Mouse (Mus musculus) heart, postnatal 10 days (tissue): ENCODE measurements around the gene Twistnb. TPM values are rescaled to one million over a fixed set of nuclear protein-coding genes. Genes with fewer than 3 reads are reported as not detected.

Experiments
- DNase-seq, 2 experiments: peaks; one replicate each; pipeline ENCODE4 v3.0.0; 2021
- intact Hi-C: fragments of 180-260 bp; cut with DNase I; formaldehyde crosslinking; loops from one replicate; pipeline ENCODE4 v1.15.1; 2025
- total RNA-seq, 2 experiments: library from RNA; stranded (reverse); gene quantifications; 2 replicates each; pipeline ENCODE4 v1.2.3; 2021

Twistnb gene
- total RNA-seq: 10 to 100 TPM; 11.1 to 12.4 TPM

DNA sequence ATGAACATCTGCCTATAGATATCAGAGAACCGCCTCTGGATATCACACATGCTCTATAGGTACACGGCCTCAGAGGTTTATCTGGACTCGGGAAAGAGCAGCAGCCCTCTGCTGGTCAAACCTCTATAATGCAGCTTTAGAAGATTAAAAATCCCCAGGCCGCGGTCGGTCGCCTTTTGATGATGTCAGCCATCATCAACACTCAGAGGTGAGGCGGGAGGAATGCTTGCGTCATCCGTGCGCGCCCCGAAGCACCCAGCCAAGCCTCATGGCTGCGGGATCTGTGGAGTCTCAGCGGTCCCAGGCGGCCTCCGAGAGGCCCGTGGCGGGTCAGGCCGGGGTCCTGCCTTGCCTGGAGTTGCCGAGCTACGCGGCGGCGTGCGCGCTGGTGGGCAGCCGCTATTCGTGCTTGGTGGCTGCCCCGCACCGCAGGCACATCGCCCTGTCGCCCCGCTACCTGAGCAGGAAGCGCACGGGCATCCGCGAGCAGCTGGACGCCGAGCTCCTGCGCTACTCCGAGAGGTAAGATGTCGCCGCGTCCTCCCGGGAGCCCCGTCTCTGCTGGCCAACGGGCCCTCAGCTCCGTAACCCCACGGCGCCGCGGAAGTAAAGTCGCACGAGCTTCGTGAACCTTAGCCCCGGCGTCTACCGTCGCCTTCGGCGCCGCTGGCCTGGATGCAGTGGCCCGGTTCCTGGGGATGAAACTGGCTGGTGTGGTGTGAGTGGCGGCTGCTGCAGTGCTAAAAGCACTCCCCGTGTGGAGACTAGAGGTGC, at the start of gene Twistnb:
Gene Twistnb, plus strand, starts transcription at position 249 of the 774 bp plus-strand sequence.
- intact Hi-C loops: loop anchor here (5.0 kb wide), 3 partner anchors 127 to 517 kb away; no protein-coding TSS in a partner anchor
- DNase-seq: peak; percentile 97 to 99

DNA sequence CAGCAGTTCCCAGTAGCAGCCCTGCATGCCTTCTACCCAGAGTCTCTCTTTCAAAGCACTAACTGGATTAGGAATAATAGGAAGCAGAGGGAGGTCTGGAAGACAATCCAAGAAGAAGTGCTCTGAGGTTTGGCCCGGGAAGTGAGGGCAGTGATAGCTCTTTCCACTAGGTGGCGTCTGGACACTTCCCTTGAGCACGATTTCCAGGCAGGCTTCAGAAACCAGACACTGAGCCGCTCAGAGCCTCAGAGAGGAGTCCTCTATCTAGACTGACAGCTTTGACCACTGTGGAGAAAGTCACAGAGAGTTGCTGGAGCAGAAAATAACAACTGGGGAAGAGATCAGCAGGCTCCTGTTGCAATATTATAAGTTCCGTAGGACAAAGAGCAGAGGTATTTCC, 40.6 kb upstream of the Twistnb start:
- peak; percentile 74 to 81 for DNase-seq
- intact Hi-C loops: loop anchor here (1.0 to 5.0 kb wide), 4 partner anchors 22 to 1803 kb away; no protein-coding TSS in a partner anchor

- DNase-seq: peak in 1 of 2 experiments; percentile 10
- intact Hi-C loops: no loop called here
Observed at GRCm38 (mm10) chr12:33390844-33391560, 38.4 kb upstream of the Twistnb start.

DNA sequence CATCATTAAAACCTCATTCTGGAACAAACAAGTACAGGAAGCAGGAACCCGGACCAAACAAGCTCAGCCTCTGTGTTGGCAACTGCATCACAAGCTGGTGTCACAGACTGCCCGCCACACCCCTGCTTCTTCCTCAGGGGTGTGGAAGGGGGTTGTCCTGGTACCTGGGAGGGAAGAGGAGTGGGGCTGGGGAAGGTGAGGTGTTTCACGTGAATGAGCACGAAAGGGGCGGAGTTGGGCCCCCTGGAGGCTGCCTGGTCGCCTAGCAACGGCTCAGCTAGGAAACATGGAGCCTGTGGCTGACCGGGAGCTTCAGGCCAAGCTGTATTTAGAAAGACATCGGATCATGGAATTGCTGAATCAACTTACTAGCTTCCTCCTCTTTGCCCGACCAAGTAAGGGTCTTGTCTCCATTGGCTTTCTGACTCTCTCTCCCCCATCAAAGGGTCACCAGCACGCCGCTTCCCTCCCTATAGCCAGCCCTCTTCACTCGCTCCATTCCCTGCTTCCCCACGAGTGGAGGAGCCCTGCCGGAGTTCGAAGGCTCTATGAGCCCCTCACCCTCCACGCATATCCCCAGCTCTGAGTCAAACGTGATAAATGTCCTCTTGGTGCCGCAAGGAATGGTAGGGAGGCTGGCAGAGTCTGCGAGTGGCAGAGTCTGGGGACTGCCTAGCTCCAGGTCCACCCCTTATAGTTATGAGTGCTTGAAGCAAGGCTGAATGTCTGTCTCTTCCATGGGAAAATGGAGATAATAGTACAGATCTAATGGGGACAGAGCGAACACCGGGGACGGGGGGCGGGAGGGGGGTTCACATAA, 34.4 kb upstream of the Twistnb start, which contains the start of gene Efcab10:
Gene Efcab10, plus strand, starts transcription at position 51 of the 820 bp plus-strand sequence.
- intact Hi-C loops: no loop called here
- DNase-seq: no peak

DNA sequence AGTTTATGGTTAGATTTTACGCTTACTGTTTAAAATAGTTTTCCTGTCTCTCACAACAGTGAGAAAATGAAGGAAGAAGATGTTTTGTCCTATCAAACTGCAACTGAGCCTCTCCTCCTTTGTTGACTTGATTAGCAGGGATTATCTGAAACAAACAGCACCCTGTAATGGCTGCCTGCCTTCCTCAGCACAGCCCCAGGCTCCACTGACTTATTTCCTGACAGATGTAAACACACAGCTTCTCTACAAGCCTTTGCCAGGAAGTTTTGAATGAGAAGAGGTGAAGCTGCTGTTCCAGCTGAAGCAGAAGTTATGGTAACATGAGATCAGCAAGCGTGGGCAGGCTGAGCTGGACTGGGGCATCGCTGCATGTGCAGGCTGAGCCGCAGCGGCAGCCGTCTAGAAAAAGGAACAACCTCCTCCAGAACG, 26.2 kb upstream of the Twistnb start:
- DNase-seq: no peak
- intact Hi-C loops: no loop called here

DNA sequence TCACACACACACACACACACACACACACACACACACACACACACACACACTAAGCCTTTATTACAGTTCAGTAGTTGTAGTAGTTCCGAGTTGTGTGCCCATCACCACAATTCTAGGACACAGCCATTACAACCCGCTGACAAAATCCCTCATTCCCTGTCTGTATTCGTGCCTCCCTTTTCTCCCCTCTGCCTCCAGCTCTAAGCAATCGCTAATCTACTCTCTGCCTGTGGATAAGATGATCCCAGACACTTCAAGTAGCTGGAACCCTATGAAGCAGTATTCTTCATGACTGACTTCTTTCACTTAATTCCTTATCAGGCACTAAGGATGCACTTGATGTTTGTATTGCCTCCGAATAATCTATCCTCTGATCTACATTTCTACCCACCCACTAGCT, 24.4 kb upstream of the Twistnb start:
- intact Hi-C loops: no loop called here

DNA sequence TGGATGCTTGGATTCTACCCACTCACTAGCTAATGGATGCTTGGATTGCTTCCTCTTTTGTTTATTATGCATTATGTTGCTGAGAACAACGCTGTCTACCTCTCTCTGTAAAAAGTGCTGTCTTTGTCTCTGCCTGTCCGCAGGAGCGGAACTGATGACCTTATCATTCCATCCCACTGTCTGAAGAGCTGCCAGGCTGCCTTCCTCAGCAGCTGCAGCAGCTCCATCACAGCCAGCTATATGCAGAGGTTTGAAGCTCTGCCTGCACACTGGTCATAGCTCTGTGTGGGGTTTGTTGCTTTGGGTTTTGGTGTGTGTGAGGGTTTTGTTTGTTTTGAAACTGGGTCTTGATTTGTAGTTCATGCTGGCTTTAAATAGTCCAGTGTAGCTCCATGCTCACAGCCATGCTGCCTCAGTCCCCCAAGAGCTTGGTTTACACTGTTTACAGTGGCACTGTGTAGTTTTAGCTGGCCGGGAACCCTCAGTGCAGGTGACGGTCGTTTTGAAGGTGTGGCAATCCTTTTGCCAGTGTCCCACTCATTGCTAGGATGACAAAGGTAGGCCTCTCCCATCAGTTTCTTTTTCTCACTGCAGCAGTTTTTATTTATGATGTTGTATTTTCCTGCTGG, 23.9 kb upstream of the Twistnb start:
- intact Hi-C loops: no loop called here
- no peak for DNase-seq

More for the DNA sequence above, 24.4 kb upstream of the Twistnb start:
- DNase-seq: no peak

- intact Hi-C loops: loop anchor here (2.0 kb wide), 1 partner anchor 23 kb away; no protein-coding TSS in a partner anchor
- DNase-seq: no peak
Observed at GRCm38 (mm10) chr12:33411580-33412151, 17.8 kb upstream of the Twistnb start.

- intact Hi-C loops: loop anchor here (1.0 kb wide), 1 partner anchor 35 kb away; no protein-coding TSS in a partner anchor
- DNase-seq: peak; percentile 34 to 51
Observed at GRCm38 (mm10) chr12:33424329-33424728, 5.1 kb upstream of the Twistnb start.

DNA sequence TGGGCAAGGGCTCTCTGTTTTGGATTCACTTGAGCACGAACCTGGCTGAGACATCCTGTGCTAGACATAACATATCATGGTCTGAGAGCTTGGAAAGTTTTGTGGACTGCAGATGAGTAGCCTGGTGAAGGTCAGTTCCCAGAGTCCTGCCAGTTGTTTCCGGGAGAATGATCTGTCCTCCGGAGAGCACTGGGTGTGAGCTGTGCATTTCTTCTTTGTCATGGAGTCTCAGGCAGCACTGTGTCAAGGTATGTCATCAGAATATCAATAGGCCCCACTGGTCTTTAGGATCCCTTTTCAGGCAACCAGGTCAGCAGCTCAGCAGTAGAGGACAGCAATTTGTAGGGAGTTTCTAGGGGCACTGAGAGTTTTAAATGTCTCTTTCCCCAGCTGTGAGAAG, 2.1 kb upstream of the Twistnb start:
- DNase-seq: no peak
- intact Hi-C loops: loop anchor here (5.0 kb wide), 3 partner anchors 125 to 515 kb away; no protein-coding TSS in a partner anchor

GRCm38 (mm10) chr12:33427726-33428125, 1.7 kb upstream of the Twistnb start:
- intact Hi-C loops: loop anchor here (5.0 kb wide), 3 partner anchors 125 to 515 kb away; no protein-coding TSS in a partner anchor
- DNase-seq: no peak

DNA sequence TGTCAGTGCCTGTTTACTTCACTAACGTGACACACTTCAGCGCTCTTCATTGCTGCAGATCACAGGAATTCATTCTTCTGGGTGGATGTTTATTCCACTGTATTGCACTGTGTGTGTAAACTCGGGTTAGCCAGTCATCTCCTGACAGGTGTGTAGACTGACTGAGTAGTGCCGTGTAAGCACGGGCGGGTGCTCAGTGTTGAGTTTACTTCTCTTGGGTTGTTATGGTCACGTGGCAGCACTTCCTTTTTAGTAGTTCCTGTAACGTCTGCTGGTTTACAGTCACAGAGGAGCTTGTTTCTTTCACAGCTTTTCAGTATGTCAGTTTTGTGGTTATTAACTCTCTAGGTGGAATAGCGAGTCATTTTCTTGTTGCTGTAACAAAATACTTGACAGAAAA, 4.4 kb downstream of the Twistnb start:
- intact Hi-C loops: no loop called here
- peak in 1 of 2 experiments; percentile 12 for DNase-seq

DNA sequence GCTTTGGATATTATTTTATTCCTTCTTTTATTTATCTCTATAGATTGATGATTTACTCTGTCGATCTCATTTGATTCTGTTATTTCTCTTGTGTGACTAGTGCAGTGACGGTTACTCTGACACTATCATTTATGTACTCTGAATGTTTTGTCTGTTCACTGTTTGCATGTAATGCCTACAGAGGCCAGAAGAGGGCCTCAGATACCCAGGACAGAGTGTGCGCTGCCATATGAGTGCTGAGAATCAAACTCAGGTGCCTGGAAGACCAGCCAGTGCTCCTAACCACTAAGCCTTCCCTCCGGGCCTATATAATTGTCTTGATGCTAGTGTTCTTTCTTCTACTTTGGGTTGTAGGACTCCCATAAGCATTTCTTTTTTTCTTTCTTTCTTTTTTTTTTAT, 5.3 kb downstream of the Twistnb start:
- intact Hi-C loops: no loop called here
- no peak for DNase-seq

GRCm38 (mm10) chr12:33455418-33455817, 26.0 kb downstream of the Twistnb start:
- no peak for DNase-seq
- intact Hi-C loops: no loop called here

GRCm38 (mm10) chr12:33456242-33456641, 26.8 kb downstream of the Twistnb start:
- intact Hi-C loops: no loop called here
- peak; percentile 9 to 20 for DNase-seq

DNA sequence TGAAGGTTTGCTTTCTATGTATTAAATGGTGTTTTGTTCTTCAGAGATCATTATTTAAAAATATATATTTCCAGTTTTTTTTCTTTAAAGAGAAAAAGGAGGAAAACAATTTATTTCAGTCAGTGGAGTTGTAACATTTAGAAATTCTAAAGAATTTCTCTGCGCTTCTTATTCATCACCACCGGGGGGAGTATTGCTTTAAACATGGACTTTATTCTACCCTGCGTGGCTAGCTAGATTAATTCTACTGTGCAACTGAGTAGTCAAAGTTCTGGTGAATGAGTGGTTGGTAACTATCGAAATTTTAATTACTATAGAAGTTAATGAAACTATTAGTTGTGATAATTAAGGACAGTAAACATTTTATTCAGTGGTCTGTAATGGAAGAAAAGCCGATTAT, 51.5 kb downstream of the Twistnb start:
- peak in 1 of 2 experiments; percentile 19 for DNase-seq
- intact Hi-C loops: loop anchor here (5.0 kb wide), 2 partner anchors 1176 to 1701 kb away; no protein-coding TSS in a partner anchor

DNA sequence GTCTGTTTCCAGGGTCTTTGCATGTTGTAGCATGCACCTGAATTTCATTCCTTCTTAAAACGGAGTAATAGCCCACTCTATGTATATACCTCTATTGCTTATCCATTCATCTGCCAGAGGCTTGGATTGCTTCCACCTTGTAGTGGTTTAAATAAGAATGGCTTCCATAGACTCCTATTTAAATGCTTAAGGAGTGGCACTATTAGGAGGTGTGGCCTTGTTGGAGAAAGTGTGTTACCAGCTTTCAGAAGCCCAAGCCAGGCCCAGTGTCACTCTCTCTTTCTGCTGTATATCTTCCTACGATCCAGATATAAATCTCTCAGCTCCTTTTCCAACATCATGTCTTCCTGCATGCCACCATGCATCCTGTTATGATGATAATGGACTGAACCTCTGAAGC, 53.5 kb downstream of the Twistnb start:
- no peak for DNase-seq
- intact Hi-C loops: loop anchor here (5.0 kb wide), 2 partner anchors 1174 to 1699 kb away; no protein-coding TSS in a partner anchor
